Comparison of ENCODE assay signal across 14 mouse cellular contexts in genomic region chr16:96620861-96621260, GRCm38 (mm10).
DNase-seq lines count a peak whose midpoint lies in the region; ATAC-seq and TF ChIP-seq lines count a peak whose summit lies in the region.
"Had no signal": no experiment of that assay in that cellular context is flagged by ENCODE, and none has a peak within 500 bp of the region (broad histone marks: within the 10 kb centered on the region; RNA-seq: fewer than 3 reads in every experiment).

No protein-coding gene starts in this region.

- H3K27me3 ChIP-seq in hindbrain, embryonic 15.5 days: no peaks in the 10 kb centered on the region
- no peaks in the 10 kb centered on the region for H3K27me3 ChIP-seq in hindbrain, embryonic 12.5 days
- H3K27me3 ChIP-seq: embryonic facial prominence, embryonic 15.5 days had no signal

- no peak for TF ChIP-seq CTCF in brain, embryonic 14.5 days (IDR thresholded peaks at IDR 0.05; ENCODE audit: borderline replicate concordance, extremely low read depth, insufficient read depth, insufficient read length)

- H3K27ac ChIP-seq in hindbrain, embryonic 15.5 days (replicated peaks): peak overlapping the region; percentile 39; the same call in 1 of the 2 replicates
- H3K27ac ChIP-seq in hindbrain, embryonic 12.5 days: no peak overlapping the region
- H3K27ac ChIP-seq: embryonic facial prominence, embryonic 15.5 days; heart, embryonic 10.5 days; kidney, postnatal 0 days had no signal

- WGBS in hindbrain, embryonic 15.5 days: 60% methylated on average over 6 of the region's 6 CpGs
- 91% methylated on average over 6 of the region's 6 CpGs for WGBS in hindbrain, embryonic 12.5 days

- ATAC-seq in hindbrain, embryonic 15.5 days (ENCODE audit: low FRiP score, low read depth): no peak; the same call in 1 of the 2 replicates
- no peak for ATAC-seq in hindbrain, embryonic 12.5 days (ENCODE audit: low FRiP score)
- ATAC-seq: CD4-positive, CD25-positive, alpha-beta regulatory T cell, adult 4 months; intestine, embryonic 16.5 days had no signal

- H3K36me3 ChIP-seq in hindbrain, embryonic 15.5 days: peaks cover 5% of the 10 kb centered on the region; the same call in 1 of the 2 replicates
- no peaks in the 10 kb centered on the region for H3K36me3 ChIP-seq in hindbrain, embryonic 12.5 days
- H3K36me3 ChIP-seq: embryonic facial prominence, embryonic 15.5 days; heart, embryonic 10.5 days had no signal

- no peaks in the 10 kb centered on the region for H3K9me3 ChIP-seq in hindbrain, embryonic 15.5 days
- H3K9me3 ChIP-seq in hindbrain, embryonic 12.5 days (replicated peaks): no peaks in the 10 kb centered on the region
- H3K9me3 ChIP-seq: embryonic facial prominence, embryonic 15.5 days; heart, embryonic 10.5 days had no signal

- H3K9ac ChIP-seq in hindbrain, embryonic 15.5 days: no peak overlapping the region
- no peak overlapping the region for H3K9ac ChIP-seq in hindbrain, embryonic 12.5 days
- H3K9ac ChIP-seq: embryonic facial prominence, embryonic 15.5 days; lung, embryonic 14.5 days had no signal

- no peak overlapping the region for H3K4me3 ChIP-seq in hindbrain, embryonic 15.5 days
- no peak overlapping the region for H3K4me3 ChIP-seq in hindbrain, embryonic 12.5 days
- H3K4me3 ChIP-seq: embryonic facial prominence, embryonic 15.5 days; heart, embryonic 10.5 days had no signal

- no peak for TF ChIP-seq POLR2A in brain, embryonic 14.5 days (IDR thresholded peaks at IDR 0.05; ENCODE audit: borderline replicate concordance, extremely low read depth, insufficient read depth, insufficient read length, poor library complexity, severe bottlenecking)

- DNase-seq in brain, adult 2 months (ENCODE audit: low read depth, low spot score): peak; percentile 68
- DNase-seq in brain, embryonic 14.5 days (ENCODE audit: low read depth): peak; percentile 45
- DNase-seq in cerebellum, postnatal 14 days: peak; percentile 68 to 85
- DNase-seq in ovary, postnatal 36 days (ENCODE audit: low spot score): no peak
- DNase-seq in retina, postnatal 1 day: no peak
- DNase-seq: adrenal gland, adult 2 months had no signal

- peaks cover 25% of the 10 kb centered on the region; the same call in 1 of the 2 replicates for H3K4me1 ChIP-seq in hindbrain, embryonic 15.5 days (replicated peaks)
- H3K4me1 ChIP-seq in hindbrain, embryonic 12.5 days: peaks cover 9% of the 10 kb centered on the region

- no peak overlapping the region for H3K4me2 ChIP-seq in hindbrain, embryonic 15.5 days
- no peak overlapping the region for H3K4me2 ChIP-seq in hindbrain, embryonic 12.5 days (replicated peaks)
- H3K4me2 ChIP-seq: embryonic facial prominence, embryonic 15.5 days; lung, embryonic 14.5 days had no signal

Comparison
In these comparisons a context has a peak if more than half of its experiments do, and no peak if none do; other contexts are left out.
1. DNase-seq: peak in brain, adult 2 months (single experiment), brain, embryonic 14.5 days (single experiment) and cerebellum, postnatal 14 days (2 of 2); none in ovary, postnatal 36 days (single experiment) and retina, postnatal 1 day (single experiment).